Mouse (Mus musculus) G1E (cell line): Measurements from ENCODE around the gene Samd14.

ENCODE experiments used
- CTCF ChIP-seq: IDR thresholded peaks from 2 replicates; pipeline ENCODE4 v1.5.1; 2012; ENCODE audit warnings: low read depth, low read length, inconsistent platforms, mixed read lengths
- GATA1 ChIP-seq: IDR thresholded peaks from 2 replicates; pipeline ENCODE4 v1.6.1; 2012; ENCODE audit warnings: borderline replicate concordance, low read length, inconsistent platforms, mixed read lengths
- GATA2 ChIP-seq: IDR thresholded peaks from 2 replicates; pipeline ENCODE4 v1.6.1; 2012; ENCODE audit warnings: low read depth, low read length, inconsistent platforms, borderline replicate concordance
- POLR2AphosphoS5 ChIP-seq: IDR thresholded peaks from 2 replicates; pipeline ENCODE4 v1.6.1; 2012; ENCODE audit warnings: low read depth, low read length, inconsistent platforms; ENCODE audit not compliant: insufficient replicate concordance
- TAL1 ChIP-seq: conservative IDR thresholded peaks from 2 replicates; pipeline ENCODE4 v1.6.1; 2012; ENCODE audit warnings: low read depth, low read length, inconsistent platforms, mixed read lengths

GRCm38 (mm10) chr11:95036521-95036920, 26.8 kb downstream of the Samd14 start:
- TF ChIP-seq POLR2AphosphoS5 (no peak), CTCF (no peak), GATA1 (no peak), TAL1 (no peak), GATA2 (no peak)
